Mouse (Mus musculus): ENCODE data around the gene Gzmk. TPM values are rescaled to one million over a fixed set of nuclear protein-coding genes. Genes with fewer than 3 reads are reported as not detected.

Gene Gzmk
- total RNA-seq, 2 experiments from 2014 or later = not detected

- DNase-seq = no peak
- intact Hi-C loops (cut with DNase I) = no loop called here
These were observed 20.4 kb downstream of the Gzmk start for GRCm38 (mm10) chr13:113205346-113205745.

- intact Hi-C loops (cut with DNase I) = no loop called here
- DNase-seq = no peak
These were observed 22.6 kb downstream of the Gzmk start for GRCm38 (mm10) chr13:113203146-113203545.

DNA sequence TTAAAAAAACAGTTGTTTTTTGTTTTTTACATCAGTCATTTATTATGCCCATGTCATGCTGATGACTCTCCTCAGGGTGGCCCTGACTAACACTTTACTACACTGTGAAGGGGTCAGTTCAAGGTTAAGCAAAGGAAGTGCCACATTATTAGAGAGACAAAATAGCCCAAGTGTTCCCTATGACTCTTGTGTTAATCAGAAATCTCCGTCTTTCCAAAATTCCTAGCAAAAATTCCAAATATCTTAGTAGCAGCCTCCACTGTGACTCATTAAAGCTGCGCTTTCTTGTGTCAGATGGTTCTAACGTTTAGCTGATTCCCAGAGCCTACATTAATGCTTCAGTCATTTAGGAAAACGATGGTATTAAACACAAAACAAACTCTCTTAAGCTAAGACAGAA is 23.5 kb downstream of the Gzmk start:
- DNase-seq = no peak
- intact Hi-C loops (cut with DNase I) = no loop called here

GRCm38 (mm10) chr13:113201631-113202030 is 24.1 kb downstream of the Gzmk start:
- no peak for DNase-seq
- intact Hi-C loops (cut with DNase I) = no loop called here

- intact Hi-C loops (cut with DNase I) = no loop called here
- no peak for DNase-seq
These were observed 25.0 kb downstream of the Gzmk start for GRCm38 (mm10) chr13:113200726-113201125.

DNA sequence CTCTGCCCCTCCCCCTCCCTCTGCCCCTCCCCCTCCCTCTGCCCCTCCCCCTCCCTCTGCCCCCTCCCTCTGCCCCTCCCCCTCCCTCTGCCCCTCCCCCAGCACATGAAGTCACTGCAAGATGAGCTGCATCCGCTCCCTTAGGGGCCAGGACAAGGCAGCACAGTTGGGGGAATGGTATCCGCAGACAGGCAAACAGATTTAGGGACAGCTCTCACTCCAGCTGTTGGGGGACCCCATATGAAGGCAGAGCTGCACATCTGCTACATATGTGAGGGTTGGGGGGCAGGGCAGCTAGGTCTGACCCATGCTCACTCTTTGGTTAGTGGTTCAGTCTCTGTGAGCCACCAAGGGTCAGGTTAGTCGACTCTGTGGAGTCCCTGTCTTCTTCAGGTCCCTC is 26.4 kb downstream of the Gzmk start:
- no peak for DNase-seq
- intact Hi-C loops (cut with DNase I) = no loop called here

DNA sequence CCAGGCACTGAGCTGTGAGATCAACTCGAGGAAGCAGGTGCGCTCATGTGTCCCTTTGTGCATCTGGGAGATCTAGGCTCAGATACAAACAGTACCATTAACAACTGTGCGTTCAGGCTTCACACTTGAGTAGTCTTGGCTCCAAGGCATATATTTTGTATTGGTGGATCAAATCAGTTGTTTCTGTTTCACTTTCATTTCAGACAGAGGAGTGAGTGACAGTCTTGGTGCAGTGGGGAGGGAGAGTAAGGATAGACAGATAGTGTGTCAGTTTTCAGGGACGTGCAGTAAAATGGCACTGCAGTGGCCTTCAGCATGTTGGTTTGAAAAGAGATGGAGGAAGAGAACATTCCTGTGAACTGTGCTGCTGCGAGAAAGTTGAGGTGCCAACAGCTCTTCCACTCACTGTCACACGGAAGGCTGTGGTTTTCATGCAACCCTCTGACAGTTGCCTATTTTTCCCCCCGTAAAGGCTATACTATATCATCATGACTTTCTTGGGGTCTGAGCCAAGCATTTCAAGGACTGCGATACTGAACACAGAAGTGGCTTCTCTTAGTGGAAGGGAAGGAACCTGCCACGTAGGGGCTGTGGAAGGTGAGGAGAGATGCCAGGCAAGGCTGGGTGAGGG is 27.7 kb downstream of the Gzmk start:
- intact Hi-C loops (cut with DNase I) = no loop called here
- no peak for DNase-seq

DNA sequence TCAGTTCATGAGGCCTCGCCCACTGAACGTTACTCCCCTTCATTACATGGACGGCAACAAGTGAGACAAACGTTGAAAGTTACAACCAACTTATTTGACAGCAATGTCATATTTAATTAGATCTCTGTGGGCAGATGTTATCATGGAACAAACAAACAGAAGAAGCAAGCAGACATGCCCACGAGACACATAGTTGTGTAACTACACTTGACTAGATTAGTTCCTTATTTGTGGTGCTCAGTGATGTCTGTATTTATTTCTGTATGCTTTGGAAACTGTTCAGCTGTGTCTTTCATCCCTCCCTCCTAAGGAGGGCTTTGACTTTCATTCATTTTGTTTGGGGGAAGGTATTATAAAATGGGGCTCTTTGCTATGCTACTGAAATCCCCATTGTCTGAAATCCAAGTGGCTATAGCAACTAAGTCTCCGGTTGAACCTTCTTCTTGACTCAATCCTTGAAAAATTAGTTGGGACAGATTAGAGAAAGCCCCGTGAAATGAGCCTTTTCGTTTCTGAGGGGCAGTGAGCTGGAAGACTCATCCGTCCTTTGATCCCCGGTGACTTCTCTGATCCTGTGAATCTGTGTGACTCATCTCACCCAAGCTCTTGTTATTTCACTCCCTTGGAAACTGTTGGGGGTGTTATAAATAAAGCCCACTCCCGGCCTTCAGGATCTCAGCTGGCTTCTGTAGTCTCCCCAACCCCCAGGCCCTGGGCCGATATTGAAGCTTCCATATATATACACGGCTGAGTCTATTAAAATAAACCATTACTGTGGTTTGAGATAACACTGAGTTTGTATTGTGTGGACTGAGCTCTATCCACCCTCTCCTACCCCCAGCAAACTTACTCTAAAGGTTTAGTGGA is 28.7 kb downstream of the Gzmk start:
- DNase-seq = no peak
- intact Hi-C loops (cut with DNase I) = no loop called here

- no peak for DNase-seq
- intact Hi-C loops (cut with DNase I) = no loop called here
These were observed 42.0 kb downstream of the Gzmk start for GRCm38 (mm10) chr13:113183720-113184119.

- no peak for DNase-seq
- intact Hi-C loops (cut with DNase I) = no loop called here
These were observed 42.4 kb downstream of the Gzmk start for GRCm38 (mm10) chr13:113183310-113183709.

DNA sequence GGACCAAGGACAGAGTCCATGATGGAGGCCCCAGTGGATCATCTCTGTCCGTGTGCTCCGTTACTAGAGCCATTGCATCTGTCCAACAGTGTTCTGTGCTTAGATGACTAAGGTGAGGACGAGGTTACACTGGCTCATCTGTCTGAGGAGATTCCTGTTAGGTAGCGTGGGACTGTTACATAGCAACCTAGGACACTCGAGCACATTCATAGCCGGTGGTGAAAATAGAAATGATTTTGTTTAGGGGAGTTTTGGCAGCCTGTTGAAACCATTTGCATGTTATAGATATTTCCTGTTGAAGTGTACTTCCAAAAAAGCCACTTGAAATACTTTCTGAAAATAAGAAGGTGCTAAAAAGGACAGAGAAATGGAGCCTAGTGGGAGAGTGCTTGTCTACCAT is 51.5 kb downstream of the Gzmk start:
- intact Hi-C loops (cut with DNase I) = no loop called here
- DNase-seq = no peak

- intact Hi-C loops (cut with DNase I) = no loop called here
- no peak for DNase-seq
These were observed 55.5 kb downstream of the Gzmk start for GRCm38 (mm10) chr13:113170256-113170655.

DNA sequence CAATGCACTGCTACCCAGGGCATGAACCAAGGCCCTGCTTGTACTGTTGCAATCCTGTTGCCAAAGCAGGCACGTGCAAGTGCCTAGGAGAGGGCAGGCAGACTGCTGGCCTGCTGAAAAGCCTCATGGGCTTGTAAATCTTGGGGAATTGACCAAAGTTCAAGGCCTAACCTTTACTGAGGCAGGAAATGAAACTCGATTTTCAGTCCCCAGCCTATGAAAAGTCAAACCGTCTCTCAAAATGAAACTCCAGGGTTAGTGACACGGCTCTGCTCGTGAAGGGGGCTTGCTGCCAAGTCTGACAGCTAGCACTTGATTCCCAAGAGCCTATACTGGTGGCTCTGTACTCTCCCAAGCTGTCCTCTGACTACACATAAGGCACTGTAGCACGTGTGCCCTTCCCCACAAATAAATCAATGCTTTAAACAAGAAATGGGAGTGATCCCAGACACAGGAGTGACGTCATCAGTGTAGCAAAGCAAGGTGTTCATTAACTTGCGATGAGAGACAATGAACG is 57.6 kb downstream of the Gzmk start:
- peak; percentile 29 to 36 for DNase-seq
- intact Hi-C loops (cut with DNase I) = no loop called here

DNA sequence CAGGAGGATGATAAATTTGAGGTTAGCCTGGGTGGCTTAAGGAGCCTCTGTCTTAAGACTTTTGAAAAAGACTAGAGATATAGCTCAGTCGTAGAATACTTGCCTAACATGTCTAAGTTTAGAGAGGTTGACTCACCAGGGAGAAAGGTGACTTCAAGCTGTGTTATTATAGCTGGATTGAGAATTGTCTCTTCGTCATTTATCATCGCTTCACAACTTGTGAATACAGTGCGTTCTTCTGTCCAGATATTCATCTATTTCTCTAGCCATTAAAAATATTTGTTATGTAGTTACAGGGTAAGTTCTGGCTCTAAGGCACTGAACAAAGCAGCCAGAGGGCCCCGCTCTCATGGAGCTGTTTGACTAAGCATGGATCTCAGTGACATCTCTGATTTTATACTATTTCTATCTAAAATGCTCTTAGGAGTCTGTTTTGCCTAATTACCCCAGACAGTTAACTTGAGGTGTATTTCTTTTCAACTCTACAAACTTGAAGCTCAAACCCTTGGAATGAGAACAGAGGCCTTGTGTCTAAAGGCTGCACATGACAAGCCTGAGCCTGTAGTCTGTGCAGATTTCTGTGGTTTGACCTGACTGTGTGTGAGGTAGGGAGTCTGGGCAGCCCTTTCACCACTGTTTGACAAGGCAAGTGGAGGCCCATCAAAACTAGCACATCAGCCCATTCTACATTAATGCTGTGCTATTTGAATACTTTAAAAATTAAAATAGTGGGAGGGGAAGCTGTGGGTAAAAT is 61.3 kb downstream of the Gzmk start:
- intact Hi-C loops (cut with DNase I) = no loop called here
- DNase-seq = no peak

DNA sequence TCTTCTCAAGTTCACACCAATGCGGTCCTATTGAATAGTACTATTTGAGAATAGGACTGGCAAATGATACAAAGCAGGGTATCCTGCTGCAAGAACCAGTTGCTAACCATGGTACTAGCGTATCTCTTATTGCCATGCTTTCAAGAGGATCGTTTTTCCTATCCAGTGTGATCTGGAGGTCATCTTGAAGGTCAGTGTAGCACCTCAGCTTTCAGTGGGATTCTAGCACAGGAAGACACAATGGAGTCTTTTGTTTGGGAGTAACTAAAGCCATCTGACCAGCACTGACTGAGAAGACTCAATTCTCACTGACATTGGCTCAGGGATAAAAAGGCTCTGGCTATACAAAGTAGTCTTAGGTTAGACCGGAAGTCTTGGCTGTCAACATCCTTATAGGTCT is 74.2 kb downstream of the Gzmk start:
- no peak for DNase-seq
- intact Hi-C loops (cut with DNase I) = no loop called here

DNA sequence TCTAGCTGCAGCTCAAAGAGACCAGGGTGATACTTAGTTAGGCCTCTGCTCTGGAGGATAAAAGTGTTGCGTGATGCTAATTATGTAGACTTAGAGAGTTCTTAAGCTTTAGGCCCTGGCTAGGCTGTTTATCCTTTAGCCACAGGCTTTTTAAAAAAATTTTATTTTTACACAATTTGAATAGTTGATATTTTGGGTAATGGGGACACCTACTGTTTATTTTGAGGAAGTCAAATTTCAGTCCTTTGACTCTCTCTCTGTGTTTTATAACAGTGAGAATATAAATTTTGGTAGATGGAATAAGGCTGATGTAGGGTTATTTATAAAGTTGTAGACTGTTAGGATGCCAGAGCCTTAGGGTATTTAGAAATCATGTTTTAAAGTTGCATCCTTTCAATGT is 86.1 kb downstream of the Gzmk start:
- intact Hi-C loops (cut with DNase I) = loop anchor here (2.0 kb wide), 1 partner anchor 91 kb away; no protein-coding TSS in a partner anchor
- no peak for DNase-seq

- no peak for DNase-seq
- intact Hi-C loops (cut with DNase I) = no loop called here
These were observed 95.7 kb downstream of the Gzmk start for GRCm38 (mm10) chr13:113129974-113130373.
